Mouse (Mus musculus) bone marrow, adult 2 months (tissue): ENCODE measurements around the gene 2610528J11Rik. TPM values are rescaled to one million over a fixed set of nuclear protein-coding genes. Genes with fewer than 3 reads are reported as not detected.
"Not testable (repeated sequence)": the region's sequence is repeated elsewhere in the genome, so short reads cannot be mapped to it uniquely, and the experiment has no call there.

Source experiments
- H3K27ac ChIP-seq: fragments of 200-500 bp; 2 replicates; pipeline ENCODE4 v1.5.1; 2012; ENCODE audit warnings: low read depth, mild to moderate bottlenecking, control low read depth, inconsistent platforms, low read length; ENCODE audit not compliant: control insufficient read depth, poor library complexity, insufficient read depth
- H3K4me1 ChIP-seq: fragments of 200-500 bp; 2 replicates; pipeline ENCODE4 v1.6.1; 2011; ENCODE audit warnings: low read length; ENCODE audit not compliant: control insufficient read depth, insufficient read depth
- H3K4me3 ChIP-seq: fragments of 200-500 bp; replicated peaks from 2 replicates; pipeline ENCODE3; 2011; ENCODE audit warnings: mild to moderate bottlenecking, low read depth, low read length, control low read depth; ENCODE audit not compliant: control insufficient read depth
- CTCF ChIP-seq: fragments of 200-500 bp; IDR thresholded peaks from 2 replicates; pipeline ENCODE4 v1.5.1; 2011; ENCODE audit warnings: low read length, control low read depth; ENCODE audit not compliant: control insufficient read depth, insufficient read depth
- POLR2A ChIP-seq: fragments of 200-500 bp; IDR thresholded peaks from 2 replicates; pipeline ENCODE4 v1.6.1; 2011; ENCODE audit warnings: low read depth, mild to moderate bottlenecking, control low read depth, low read length, borderline replicate concordance; ENCODE audit not compliant: control insufficient read depth
- WGBS: fragments of 180-500 bp; shearing (Covaris S2); methylation state at CpG from one replicate; pipeline ENCODE4 v1.1.7; 2018; 5-methylcytosine and 5-hydroxymethylcytosine counted together
- polyA plus RNA-seq: library from polyadenylated mRNA; stranded (reverse); fragments of >200 nt; gene quantifications from 2 replicates; pipeline ENCODE4 v1.2.4, GENCODE M21; 2011; ENCODE audit warnings: low replicate concordance; ENCODE audit not compliant: missing spikeins, insufficient read depth, insufficient read length

Gene 2610528J11Rik
- polyA plus RNA-seq: 1.0 and 2.1 TPM in 2 replicates

DNA sequence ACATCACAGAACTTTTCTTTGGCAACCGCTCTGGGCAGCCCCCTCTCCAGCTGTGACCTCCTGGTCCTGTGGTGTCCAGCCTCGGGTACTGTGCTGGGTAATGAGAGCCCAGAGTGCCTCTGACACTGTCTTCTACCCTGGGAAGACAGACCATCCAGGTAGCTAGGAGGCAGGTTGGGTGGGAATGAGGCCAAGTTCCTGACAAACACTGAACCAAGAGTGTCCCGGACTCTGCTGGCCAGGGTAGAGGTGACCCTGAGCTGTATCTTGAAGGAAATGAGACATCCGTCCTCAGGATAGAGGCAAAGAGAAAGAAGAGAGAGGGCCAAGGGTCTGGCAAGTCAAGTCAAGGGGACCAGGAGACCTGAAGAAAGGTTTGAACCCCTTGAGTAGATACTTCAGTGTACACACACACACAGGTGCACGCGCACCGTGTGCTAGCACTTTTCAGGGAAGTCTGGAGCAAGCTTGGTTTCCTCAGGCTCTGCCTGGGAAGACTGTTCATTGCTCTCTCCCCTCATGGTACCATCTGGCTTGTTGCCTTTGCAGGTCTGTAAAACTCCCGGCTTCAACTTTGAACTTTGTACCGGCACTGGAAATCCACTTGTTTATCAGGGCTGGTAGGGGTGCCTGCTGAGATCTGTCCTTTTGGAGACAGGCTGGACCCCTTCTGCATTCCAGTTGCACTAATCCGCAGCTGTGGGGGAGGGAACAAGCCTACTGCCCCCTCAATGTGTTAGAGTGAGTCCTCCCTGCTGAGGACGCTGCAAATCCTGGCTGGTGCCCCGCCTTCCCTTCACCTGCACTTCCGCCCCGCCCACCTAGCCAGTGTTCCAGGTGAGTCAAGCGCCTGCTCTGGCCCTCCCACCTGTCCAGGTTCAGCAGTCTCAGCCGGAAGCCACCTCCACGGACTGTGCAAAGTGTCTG, at the start of gene 2610528J11Rik:
Gene 2610528J11Rik, plus strand, starts transcription at position 592 of the 927 bp plus-strand sequence.
- H3K27ac ChIP-seq: no peak within 1 kb of the TSS
- TF ChIP-seq POLR2A (no peak), CTCF (no peak)
- H3K4me1 ChIP-seq: no peaks in the 10 kb centered on the region; the same call in 1 of the 2 replicates
- H3K4me3 ChIP-seq: no peak within 1 kb of the TSS
- 82% methylated on average over 17 of the region's 17 CpGs for WGBS

DNA sequence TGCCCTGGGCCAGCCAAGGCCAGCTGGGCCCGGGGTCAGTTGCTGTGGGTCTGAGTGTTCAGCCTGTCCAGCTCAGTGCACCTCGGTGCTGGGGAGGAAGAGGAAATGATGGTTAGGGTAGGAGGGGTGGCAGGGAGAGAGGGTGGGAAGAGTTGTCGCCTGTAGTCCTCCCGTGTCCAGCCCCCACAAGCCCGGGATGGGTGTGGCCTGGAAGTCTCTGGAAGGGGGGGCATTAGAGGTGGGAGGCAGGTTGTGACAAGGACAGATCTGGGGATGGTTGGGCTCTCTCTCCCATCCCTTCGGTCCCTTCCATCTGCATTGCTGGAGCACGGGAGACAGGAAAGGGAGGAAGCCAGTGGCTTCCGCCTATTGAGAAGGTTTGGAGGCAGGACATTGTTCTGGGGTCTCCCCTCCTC, 37.1 kb upstream of the 2610528J11Rik start, which contains the start of gene Tie1:
Gene Tie1, minus strand, starts transcription at position 345 of the 416 bp plus-strand sequence.
- WGBS: 5% methylated on average over 8 of the region's 8 CpGs
- Histone ChIP-seq H3K4me1 (peaks cover 1% of the 10 kb centered on the region), H3K27ac (no peak within 1 kb of the TSS), H3K4me3 (no peak within 1 kb of the TSS)
- TF ChIP-seq CTCF (no peak), POLR2A (no peak)

GRCm38 (mm10) chr4:118490461-118490860, 36.3 kb upstream of the 2610528J11Rik start:
- no peak overlapping the region for H3K27ac ChIP-seq
- TF ChIP-seq CTCF (no peak), POLR2A (no peak)
- H3K4me1 ChIP-seq: peaks cover 1% of the 10 kb centered on the region
- H3K4me3 ChIP-seq: no peak overlapping the region
- 76% methylated on average over 10 of the region's 10 CpGs for WGBS

GRCm38 (mm10) chr4:118500171-118500724, 26.6 kb upstream of the 2610528J11Rik start:
- no peak for TF ChIP-seq CTCF
- TF ChIP-seq POLR2A: no peak
- Histone ChIP-seq H3K4me1 (no peaks in the 10 kb centered on the region; the same call in 1 of the 2 replicates), H3K27ac (no peak overlapping the region), H3K4me3 (no peak overlapping the region)
- WGBS: 56% methylated on average over 6 of the region's 6 CpGs

DNA sequence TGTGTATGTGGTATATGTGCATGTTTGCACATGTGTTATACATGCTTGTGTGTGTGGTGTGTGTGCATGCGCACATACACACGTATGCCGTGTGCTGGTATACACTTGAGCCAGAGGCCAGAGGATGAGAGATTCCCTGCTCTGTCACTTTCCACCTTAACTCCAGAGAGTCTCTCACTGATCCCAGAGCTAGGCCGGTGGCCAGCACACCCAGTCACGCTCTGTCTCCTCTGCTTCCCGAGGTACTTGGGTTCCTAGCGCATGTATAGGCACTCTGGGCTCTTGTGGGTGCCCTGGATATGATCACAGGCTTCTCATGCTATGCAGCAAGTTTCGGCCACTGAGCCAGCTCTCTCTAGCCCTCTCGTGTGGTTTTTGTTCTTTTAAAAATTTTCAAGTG, 26.0 kb upstream of the 2610528J11Rik start:
- no peak overlapping the region for H3K27ac ChIP-seq
- no peaks in the 10 kb centered on the region; the same call in 1 of the 2 replicates for H3K4me1 ChIP-seq
- 75% methylated on average over 9 of the region's 9 CpGs for WGBS
- H3K4me3 ChIP-seq: no peak overlapping the region
- no peak for TF ChIP-seq POLR2A
- TF ChIP-seq CTCF: no peak

DNA sequence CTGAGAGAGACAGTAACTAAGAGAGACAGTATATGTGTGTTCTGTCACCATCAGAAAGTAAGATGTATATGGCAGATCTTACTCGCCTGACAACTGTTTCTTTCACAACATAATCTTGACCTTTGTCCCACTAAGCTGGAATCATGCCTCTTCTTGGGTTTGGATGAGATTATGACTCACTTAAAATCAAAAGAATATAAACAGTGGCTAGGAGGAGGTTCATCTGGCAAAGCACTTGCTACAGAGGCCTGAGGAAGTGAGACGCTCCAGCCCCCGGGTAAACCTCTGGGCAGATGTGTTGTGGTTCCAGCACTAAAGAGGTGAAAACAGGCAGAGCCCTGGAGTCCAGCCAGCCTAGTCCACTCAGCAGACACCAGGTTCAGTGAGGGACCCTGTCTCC, 21.2 kb upstream of the 2610528J11Rik start:
- TF ChIP-seq POLR2A: no peak
- no peak for TF ChIP-seq CTCF

DNA sequence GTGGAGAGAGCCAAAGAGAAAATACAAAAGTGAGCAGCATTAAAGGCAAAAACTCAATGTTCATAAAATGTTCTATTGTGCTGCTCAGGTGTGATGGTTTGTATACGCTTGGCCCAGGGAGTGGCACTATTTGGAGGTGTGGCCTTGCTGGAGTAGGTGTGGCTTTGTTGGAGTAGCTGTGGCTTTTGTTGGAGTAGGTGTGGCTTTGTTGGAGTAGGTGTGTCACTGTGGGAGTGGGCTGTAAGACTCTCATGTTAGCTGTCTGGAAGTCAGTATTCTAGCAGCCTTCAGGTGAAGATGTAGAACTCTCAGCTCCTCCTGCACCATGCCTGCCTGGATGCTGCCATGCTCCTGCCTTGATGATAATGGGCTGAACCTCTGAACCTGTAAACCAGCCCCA, 19.6 kb upstream of the 2610528J11Rik start:
- H3K4me3 ChIP-seq, H3K4me1 ChIP-seq, H3K27ac ChIP-seq: not testable (repeated sequence)
- WGBS: 66% methylated on average over 1 of the region's 1 CpGs

More for the DNA sequence above, 21.2 kb upstream of the 2610528J11Rik start:
- no peak overlapping the region for H3K27ac ChIP-seq
- 45% methylated on average over 3 of the region's 3 CpGs for WGBS
- no peak overlapping the region for H3K4me3 ChIP-seq
- H3K4me1 ChIP-seq: no peaks in the 10 kb centered on the region; the same call in 1 of the 2 replicates

GRCm38 (mm10) chr4:118509050-118509449, 17.7 kb upstream of the 2610528J11Rik start:
- H3K4me3 ChIP-seq: no peak overlapping the region
- no peak for TF ChIP-seq CTCF
- no peak for TF ChIP-seq POLR2A
- H3K27ac ChIP-seq: no peak overlapping the region
- H3K4me1 ChIP-seq: no peaks in the 10 kb centered on the region
- 58% methylated on average over 6 of the region's 6 CpGs for WGBS
